Mouse (Mus musculus) layer of hippocampus, postnatal 10 days (tissue): ENCODE data around the gene Ptn. TPM values are rescaled to one million over a fixed set of nuclear protein-coding genes. Genes with fewer than 3 reads are reported as not detected.

Experiments
- DNase-seq, 2 experiments: peaks; one replicate each; pipeline ENCODE4 v3.0.0; 2021; ENCODE audit warnings: low spot score in 2 of 2
- long read RNA-seq: library from polyadenylated mRNA; stranded (forward); transcript quantifications from one replicate; pipeline ENCODE4 v2.0.0, GENCODE M21; 2023
- total RNA-seq, 2 experiments: library from RNA; stranded (reverse); gene quantifications; 2 replicates each; pipeline ENCODE4 v1.2.3; 2021

Ptn gene
- 100 to 1,000 TPM; 592 to 633 TPM for total RNA-seq
- long read RNA-seq, transcript Ptn-201 (5 exons, 1,614 nt): major isoform, 678 of 724 reads
- long read RNA-seq, partial matches to known transcripts: 13 of 724 reads
- long read RNA-seq, other reads (novel, unspliced or antisense): 32 of 724 reads

- peak; percentile 54 to 69 for DNase-seq
These were observed at the start of gene Ptn for GRCm38 (mm10) chr6:36809747-36810285. Ptn (minus strand) TSS chr6:36810220.

- no peak for DNase-seq
These were observed 48.4 kb upstream of the Ptn start for GRCm38 (mm10) chr6:36858258-36859041.

- DNase-seq: no peak
These were observed 47.7 kb upstream of the Ptn start for GRCm38 (mm10) chr6:36857627-36858257.

GRCm38 (mm10) chr6:36850422-36851129, 40.6 kb upstream of the Ptn start:
- DNase-seq: peak; percentile 69 to 78

GRCm38 (mm10) chr6:36845288-36845687, 35.3 kb upstream of the Ptn start:
- no peak for DNase-seq

- no peak for DNase-seq
These were observed 34.2 kb upstream of the Ptn start for GRCm38 (mm10) chr6:36844258-36844657.

GRCm38 (mm10) chr6:36843031-36843488, 33.0 kb upstream of the Ptn start:
- no peak for DNase-seq

GRCm38 (mm10) chr6:36842101-36842922, 32.3 kb upstream of the Ptn start:
- DNase-seq: no peak

- no peak for DNase-seq
These were observed 31.7 kb upstream of the Ptn start for GRCm38 (mm10) chr6:36841701-36842100.

GRCm38 (mm10) chr6:36841174-36841573, 31.2 kb upstream of the Ptn start:
- no peak for DNase-seq

- DNase-seq: no peak
These were observed 28.7 kb upstream of the Ptn start for GRCm38 (mm10) chr6:36838747-36839146.

GRCm38 (mm10) chr6:36835351-36835750, 25.3 kb upstream of the Ptn start:
- DNase-seq: no peak

- DNase-seq: no peak
These were observed 24.8 kb upstream of the Ptn start for GRCm38 (mm10) chr6:36834695-36835265.

GRCm38 (mm10) chr6:36832681-36833080, 22.7 kb upstream of the Ptn start:
- no peak for DNase-seq

GRCm38 (mm10) chr6:36832207-36832606, 22.2 kb upstream of the Ptn start:
- no peak for DNase-seq

GRCm38 (mm10) chr6:36830371-36830925, 20.4 kb upstream of the Ptn start:
- no peak for DNase-seq

GRCm38 (mm10) chr6:36819784-36820050, 9.7 kb upstream of the Ptn start:
- DNase-seq: peak in 1 of 2 experiments; percentile 10

- peak; percentile 90 to 92 for DNase-seq
These were observed 9.2 kb upstream of the Ptn start for GRCm38 (mm10) chr6:36819019-36819783.

- DNase-seq: peak in 1 of 2 experiments; percentile 16
These were observed 8.4 kb upstream of the Ptn start for GRCm38 (mm10) chr6:36818281-36819018.
